In genomic region chr15:102920619-102921018, GRCm38 (mm10) we compare ENCODE assay signal across 8 mouse cellular contexts. TPM values are rescaled to one million over a fixed set of nuclear protein-coding genes. Genes with fewer than 3 reads are reported as not detected.
A peak's percentile ranks its signal among the peaks of the same experiment; 100 is the strongest.
DNase-seq lines count a peak whose midpoint lies in the region; ATAC-seq and TF ChIP-seq lines count a peak whose summit lies in the region.

No protein-coding gene starts in this region.

- H3K9ac ChIP-seq in hindbrain, embryonic 15.5 days = no peak overlapping the region
- no peak overlapping the region for H3K9ac ChIP-seq in lung, embryonic 14.5 days

- no peak overlapping the region for H3K27ac ChIP-seq in gastrocnemius, adult 2 months
- H3K27ac ChIP-seq in hindbrain, embryonic 15.5 days (replicated peaks) = no peak overlapping the region
- no peak overlapping the region for H3K27ac ChIP-seq in lung, embryonic 14.5 days (ENCODE audit: low read depth)
- H3K27ac ChIP-seq in small intestine, adult 2 months (ENCODE audit: insufficient read depth, low read depth, low read length) = no peak overlapping the region
- no peak overlapping the region for H3K27ac ChIP-seq in layer of hippocampus, adult 2 months

- intact Hi-C loops in gastrocnemius, adult 2 months (cut with DNase I) = no loop called here

- 0 out of 2 replicates have a peak, but pooled peaks cover 3% of the 10 kb centered on the region for H3K4me1 ChIP-seq in hindbrain, embryonic 15.5 days (replicated peaks)
- no peaks in the 10 kb centered on the region for H3K4me1 ChIP-seq in lung, embryonic 14.5 days (ENCODE audit: insufficient read depth)
- peaks cover 2% of the 10 kb centered on the region; the same call in 1 of the 2 replicates for H3K4me1 ChIP-seq in small intestine, adult 2 months (ENCODE audit: control insufficient read depth, insufficient read depth, insufficient read length, low read length)

- peak overlapping the region; percentile 59 for H3K4me3 ChIP-seq in gastrocnemius, adult 2 months
- H3K4me3 ChIP-seq in hindbrain, embryonic 15.5 days = peak overlapping the region; percentile 5; the same call in 1 of the 2 replicates
- peak overlapping the region; percentile 13; the same call in 1 of the 2 replicates for H3K4me3 ChIP-seq in lung, embryonic 14.5 days (ENCODE audit: low read depth, low read length)
- peak overlapping the region; percentile 16; the same call in 1 of the 2 replicates for H3K4me3 ChIP-seq in small intestine, adult 2 months (ENCODE audit: low read depth, low read length)
- H3K4me3 ChIP-seq in layer of hippocampus, adult 2 months = no peak overlapping the region

- no peaks in the 10 kb centered on the region for H3K9me3 ChIP-seq in hindbrain, embryonic 15.5 days
- H3K9me3 ChIP-seq in lung, embryonic 14.5 days (ENCODE audit: low read depth, low read length) = no peaks in the 10 kb centered on the region

- ATAC-seq in hindbrain, embryonic 15.5 days (ENCODE audit: low FRiP score, low read depth) = no peak
- peak; percentile 88 for ATAC-seq in lung, embryonic 14.5 days (ENCODE audit: insufficient read depth)
- ATAC-seq in inflammation-experienced regulatory T-cells, adult 6 months = no peak

- no peak for TF ChIP-seq CTCF in gastrocnemius, adult 2 months (IDR thresholded peaks at IDR 0.05)
- no peak for TF ChIP-seq CTCF in lung, embryonic 14.5 days (IDR thresholded peaks at IDR 0.05; ENCODE audit: low read depth)
- TF ChIP-seq CTCF in small intestine, adult 2 months (IDR thresholded peaks at IDR 0.05; ENCODE audit: extremely low read depth, insufficient read length, insufficient replicate concordance, low read depth, low read length) = no peak
- TF ChIP-seq CTCF in layer of hippocampus, adult 2 months (conservative IDR thresholded peaks at IDR 0.05) = no peak

- DNase-seq in urinary bladder, postnatal 14 days (ENCODE audit: low spot score) = peak; percentile 51
- no peak for DNase-seq in urinary bladder, postnatal 10 days (ENCODE audit: low spot score)
- peak; percentile 82 for DNase-seq in gastrocnemius, adult 2 months
- peak; percentile 80 for DNase-seq in lung, embryonic 14.5 days
- no peak for DNase-seq in layer of hippocampus, adult 2 months (ENCODE audit: low spot score in 2 of 2)

- H3K36me3 ChIP-seq in hindbrain, embryonic 15.5 days = no peaks in the 10 kb centered on the region
- H3K36me3 ChIP-seq in lung, embryonic 14.5 days (ENCODE audit: insufficient read depth) = no peaks in the 10 kb centered on the region
- no peaks in the 10 kb centered on the region for H3K36me3 ChIP-seq in small intestine, adult 2 months (ENCODE audit: control insufficient read depth, insufficient read depth, low read length)

- WGBS in hindbrain, embryonic 15.5 days = under 1% methylated on average over 20 of the region's 20 CpGs
- WGBS in lung, embryonic 14.5 days = under 1% methylated on average over 20 of the region's 20 CpGs
- 2% methylated on average over 20 of the region's 20 CpGs for WGBS in small intestine, adult 2 months

- H3K27me3 ChIP-seq in hindbrain, embryonic 15.5 days = peaks cover 94% of the 10 kb centered on the region
- peaks cover 99% of the 10 kb centered on the region for H3K27me3 ChIP-seq in lung, embryonic 14.5 days (ENCODE audit: insufficient read depth, low read length)
- H3K27me3 ChIP-seq in small intestine, adult 2 months (ENCODE audit: control insufficient read depth, insufficient read depth, low read length) = peaks cover 74% of the 10 kb centered on the region

- H3K4me2 ChIP-seq in hindbrain, embryonic 15.5 days = peak overlapping the region; percentile 27; the same call in 1 of the 2 replicates
- peak overlapping the region; percentile 46; the same call in 1 of the 2 replicates for H3K4me2 ChIP-seq in lung, embryonic 14.5 days

- TF ChIP-seq POLR2A in small intestine, adult 2 months (IDR thresholded peaks at IDR 0.05; ENCODE audit: low read depth, low read length) = no peak

RNA-seq across cellular contexts. Expression of gene Hoxc13, which starts 0.3 kb away (rescaled TPM):
- total RNA-seq in gastrocnemius, adult 2 months (2021) = not detected
- not detected in 2 replicates for polyA plus RNA-seq in hindbrain, embryonic 15.5 days (2015; fragmentation: Nextera tagmentation; extraction: Ambion mirVana)
- polyA plus RNA-seq in lung, embryonic 14.5 days (2014; fragmentation: Nextera tagmentation; extraction: Ambion mirVana) = not detected in 2 replicates
- not detected in 2 replicates for polyA plus RNA-seq in small intestine, adult 2 months (2012; rRNA removed)
- polyA plus RNA-seq in inflammation-experienced regulatory T-cells, adult 6 months (2017; shearing (Covaris generic)) = not detected
- not detected for total RNA-seq in layer of hippocampus, adult 2 months (2021)

RNA-seq across cellular contexts. Expression of gene Hoxc12, which starts 15.9 kb away (rescaled TPM):
- total RNA-seq in gastrocnemius, adult 2 months (2021) = not detected
- polyA plus RNA-seq in hindbrain, embryonic 15.5 days (2015; fragmentation: Nextera tagmentation; extraction: Ambion mirVana) = not detected in 2 replicates
- not detected in 2 replicates for polyA plus RNA-seq in lung, embryonic 14.5 days (2014; fragmentation: Nextera tagmentation; extraction: Ambion mirVana)
- polyA plus RNA-seq in small intestine, adult 2 months (2012; rRNA removed) = not detected in 2 replicates
- not detected for polyA plus RNA-seq in inflammation-experienced regulatory T-cells, adult 6 months (2017; shearing (Covaris generic))
- total RNA-seq in layer of hippocampus, adult 2 months (2021) = not detected

RNA-seq across cellular contexts. Expression of gene Hoxc11, which starts 33.6 kb away (rescaled TPM):
- 10 to 100 TPM in 1 of 2 experiments, 1 to 10 TPM in 1; 6.9 to 11.7 TPM for total RNA-seq in gastrocnemius, adult 2 months (2021)
- not detected in 2 replicates for polyA plus RNA-seq in hindbrain, embryonic 15.5 days (2015; fragmentation: Nextera tagmentation; extraction: Ambion mirVana)
- not detected in 2 replicates for polyA plus RNA-seq in lung, embryonic 14.5 days (2014; fragmentation: Nextera tagmentation; extraction: Ambion mirVana)
- not detected in 2 replicates for polyA plus RNA-seq in small intestine, adult 2 months (2012; rRNA removed)
- polyA plus RNA-seq in inflammation-experienced regulatory T-cells, adult 6 months (2017; shearing (Covaris generic)) = not detected
- not detected for total RNA-seq in layer of hippocampus, adult 2 months (2021)

RNA-seq across cellular contexts. Expression of gene Hoxc10, which starts 46.0 kb away (rescaled TPM):
- total RNA-seq in gastrocnemius, adult 2 months (2021) = 10 to 100 TPM; 72.4 to 84.8 TPM
- polyA plus RNA-seq in hindbrain, embryonic 15.5 days (2015; fragmentation: Nextera tagmentation; extraction: Ambion mirVana) = not detected in 2 replicates
- not detected in 2 replicates for polyA plus RNA-seq in lung, embryonic 14.5 days (2014; fragmentation: Nextera tagmentation; extraction: Ambion mirVana)
- polyA plus RNA-seq in small intestine, adult 2 months (2012; rRNA removed) = not detected in 2 replicates
- not detected for polyA plus RNA-seq in inflammation-experienced regulatory T-cells, adult 6 months (2017; shearing (Covaris generic))
- not detected for total RNA-seq in layer of hippocampus, adult 2 months (2021)

RNA-seq across cellular contexts. Expression of gene Hoxc5, which starts 46.6 kb away (rescaled TPM):
- 1 to 10 TPM; 2.7 to 2.9 TPM for total RNA-seq in gastrocnemius, adult 2 months (2021)
- 20.1 and 22.0 TPM in 2 replicates for polyA plus RNA-seq in hindbrain, embryonic 15.5 days (2015; fragmentation: Nextera tagmentation; extraction: Ambion mirVana)
- 0.62 and 0.74 TPM in 2 replicates for polyA plus RNA-seq in lung, embryonic 14.5 days (2014; fragmentation: Nextera tagmentation; extraction: Ambion mirVana)
- polyA plus RNA-seq in small intestine, adult 2 months (2012; rRNA removed) = 0.28 and 1.7 TPM in 2 replicates
- polyA plus RNA-seq in inflammation-experienced regulatory T-cells, adult 6 months (2017; shearing (Covaris generic)) = not detected
- not detected for total RNA-seq in layer of hippocampus, adult 2 months (2021)

Comparison
In these comparisons a context has a peak if more than half of its experiments do, and no peak if none do; other contexts are left out.
1. DNase-seq: peak in urinary bladder, postnatal 14 days (single experiment), gastrocnemius, adult 2 months (single experiment) and lung, embryonic 14.5 days (single experiment); none in urinary bladder, postnatal 10 days (single experiment) and layer of hippocampus, adult 2 months (0 of 2).